Mouse (Mus musculus) A20 (cell line): ENCODE measurements around the gene Frs2.

Experiments used
- DNase-seq: peaks from one replicate; pipeline ENCODE4 v3.0.0-alpha.2; 2011; ENCODE audit warnings: low read depth, low spot score

The Frs2 gene

GRCm38 (mm10) chr10:117103854-117104598 is 44.3 kb downstream of the Frs2 start:
- peak; percentile 70 for DNase-seq

- no peak for DNase-seq
Measured at GRCm38 (mm10) chr10:117100175-117100574, 48.2 kb downstream of the Frs2 start.

- no peak for DNase-seq
Measured at GRCm38 (mm10) chr10:117097116-117097698, 51.1 kb downstream of the Frs2 start.

- no peak for DNase-seq
Measured at GRCm38 (mm10) chr10:117096096-117096495, 52.2 kb downstream of the Frs2 start.

- DNase-seq = no peak
Measured at GRCm38 (mm10) chr10:117094504-117095329, 53.6 kb downstream of the Frs2 start.

- no peak for DNase-seq
Measured at GRCm38 (mm10) chr10:117089628-117090027, 58.7 kb downstream of the Frs2 start.

- peak; percentile 53 for DNase-seq
Measured at GRCm38 (mm10) chr10:117081914-117082359, 66.4 kb downstream of the Frs2 start.

GRCm38 (mm10) chr10:117081326-117081725 is 67.0 kb downstream of the Frs2 start:
- peak; percentile 79 for DNase-seq

- peak; percentile 70 for DNase-seq
Measured at GRCm38 (mm10) chr10:117078284-117078683, 70.0 kb downstream of the Frs2 start.

- DNase-seq = no peak
Measured at GRCm38 (mm10) chr10:117073176-117073575, 75.2 kb downstream of the Frs2 start.

GRCm38 (mm10) chr10:117072191-117072888 is 76.0 kb downstream of the Frs2 start:
- no peak for DNase-seq

- peak; percentile 30 for DNase-seq
Measured at GRCm38 (mm10) chr10:117069109-117069508, 79.2 kb downstream of the Frs2 start.

GRCm38 (mm10) chr10:117064076-117064475 is 84.3 kb downstream of the Frs2 start:
- DNase-seq = peak; percentile 62

GRCm38 (mm10) chr10:117063254-117064021 is 84.9 kb downstream of the Frs2 start, which contains the start of gene Cct2:
Cct2 (minus strand) TSS chr10:117063814.
- DNase-seq = peak; percentile 98

- no peak for DNase-seq
Measured at GRCm38 (mm10) chr10:117062894-117063253, 85.5 kb downstream of the Frs2 start.

- DNase-seq = no peak
Measured at GRCm38 (mm10) chr10:117055668-117056067, 92.7 kb downstream of the Frs2 start.

- no peak for DNase-seq
Measured at GRCm38 (mm10) chr10:117049961-117050597, 98.3 kb downstream of the Frs2 start.

GRCm38 (mm10) chr10:117049253-117049652 is 99.1 kb downstream of the Frs2 start:
- no peak for DNase-seq

GRCm38 (mm10) chr10:117045175-117046056 is 102.9 kb downstream of the Frs2 start, which contains the start of gene Lrrc10:
Lrrc10 (plus strand) TSS chr10:117045341.
- no peak for DNase-seq
